Mouse (Mus musculus) thymus, postnatal 0 days (tissue): ENCODE data around the gene Tkfc. TPM values are rescaled to one million over a fixed set of nuclear protein-coding genes. Genes with fewer than 3 reads are reported as not detected.
A peak's percentile ranks its signal among the peaks of the same experiment; 100 is the strongest.
"Not testable (repeated sequence)": the region's sequence is repeated elsewhere in the genome, so short reads cannot be mapped to it uniquely, and the experiment has no call there.

ENCODE experiments used
- DNase-seq: peaks from one replicate; pipeline ENCODE4 v3.0.0-alpha.2; 2015; ENCODE audit warnings: low spot score
- polyA plus RNA-seq: library from polyadenylated mRNA; unstranded; fragments of >200 nt; fragmentation: Nextera tagmentation; extraction: Ambion mirVana; gene quantifications from 2 replicates; pipeline ENCODE4 v1.2.1, GENCODE M21; 2015

Gene Tkfc
- polyA plus RNA-seq, 1 experiment from 2014 or later: 12.4 TPM

GRCm38 (mm10) chr19:10589127-10589857 lies 16.2 kb downstream of the Tkfc start:
- DNase-seq: no peak

DNA sequence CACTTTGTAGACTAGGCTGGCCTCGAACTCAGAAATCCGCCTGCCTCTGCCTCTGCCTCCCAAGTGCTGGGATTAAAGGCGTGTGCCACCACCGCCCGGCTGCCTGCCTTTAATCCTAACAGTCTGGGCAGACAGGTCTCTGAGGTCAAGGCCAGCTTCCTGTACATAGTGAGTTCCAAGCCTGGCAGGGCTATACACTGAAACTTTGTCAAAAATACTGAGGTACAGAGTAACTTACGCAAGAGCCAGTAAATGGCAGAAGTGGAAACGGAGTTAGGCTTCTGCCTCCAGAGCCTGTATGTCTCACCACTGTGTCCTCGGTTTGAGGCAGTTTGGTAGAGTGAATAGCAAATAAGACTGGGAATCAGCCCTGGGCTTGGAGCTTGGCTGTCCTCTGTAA lies 18.2 kb downstream of the Tkfc start:
- no peak for DNase-seq

DNA sequence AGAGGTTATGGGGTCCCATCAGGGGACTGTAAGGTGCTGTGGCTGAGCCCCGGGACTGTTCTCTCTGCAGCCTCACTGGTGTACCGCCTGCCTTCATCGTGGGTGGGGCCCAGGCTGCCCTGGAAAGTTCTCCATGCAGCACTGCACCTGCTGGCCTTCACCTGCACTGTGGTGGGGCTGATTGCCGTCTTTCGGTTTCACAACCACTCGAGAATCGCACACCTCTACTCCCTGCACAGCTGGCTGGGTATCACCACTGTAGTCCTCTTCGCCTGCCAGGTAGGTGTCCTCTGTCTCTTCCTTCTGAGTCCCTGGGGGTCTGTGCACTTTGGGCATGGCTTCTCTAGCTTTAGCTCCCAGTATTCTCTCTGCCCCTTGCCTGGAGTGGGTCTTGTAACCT lies 20.3 kb downstream of the Tkfc start:
- peak; percentile 16 for DNase-seq

GRCm38 (mm10) chr19:10583550-10584146 lies 21.8 kb downstream of the Tkfc start:
- DNase-seq: no peak

DNA sequence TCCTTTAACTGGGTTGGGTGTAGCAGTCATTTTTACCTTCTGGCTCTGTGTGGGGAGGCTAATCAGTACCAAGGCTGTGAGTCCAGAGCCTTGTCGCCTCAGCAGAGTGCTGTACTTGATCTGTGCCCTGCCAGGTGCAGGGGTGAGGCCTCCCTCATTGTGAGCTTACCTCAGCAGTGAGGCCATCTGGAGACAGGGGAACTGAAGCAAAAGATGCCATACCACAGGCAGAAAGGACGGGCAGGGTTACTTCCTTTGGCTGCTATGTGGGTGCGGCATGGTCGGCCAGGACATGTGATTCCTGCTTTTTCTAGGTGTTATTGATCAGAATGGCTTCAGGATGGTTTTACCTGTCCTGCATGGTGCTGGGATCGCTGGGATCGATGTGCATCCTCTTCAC lies 23.5 kb downstream of the Tkfc start:
- peak; percentile 42 for DNase-seq

- DNase-seq: no peak
These were observed 24.7 kb downstream of the Tkfc start for GRCm38 (mm10) chr19:10580761-10581160.

- DNase-seq: no peak
These were observed 25.4 kb downstream of the Tkfc start for GRCm38 (mm10) chr19:10580102-10580501.

GRCm38 (mm10) chr19:10576690-10577561 lies 28.5 kb downstream of the Tkfc start, which contains the start of the genes Cyb561a3 and Tmem138:
Gene Cyb561a3, plus strand, starts transcription at chr19:10577172.
Gene Tmem138, minus strand, starts transcription at chr19:10577362.
- peak; percentile 96 for DNase-seq

GRCm38 (mm10) chr19:10569627-10570026 lies 35.8 kb downstream of the Tkfc start:
- DNase-seq: no peak

DNA sequence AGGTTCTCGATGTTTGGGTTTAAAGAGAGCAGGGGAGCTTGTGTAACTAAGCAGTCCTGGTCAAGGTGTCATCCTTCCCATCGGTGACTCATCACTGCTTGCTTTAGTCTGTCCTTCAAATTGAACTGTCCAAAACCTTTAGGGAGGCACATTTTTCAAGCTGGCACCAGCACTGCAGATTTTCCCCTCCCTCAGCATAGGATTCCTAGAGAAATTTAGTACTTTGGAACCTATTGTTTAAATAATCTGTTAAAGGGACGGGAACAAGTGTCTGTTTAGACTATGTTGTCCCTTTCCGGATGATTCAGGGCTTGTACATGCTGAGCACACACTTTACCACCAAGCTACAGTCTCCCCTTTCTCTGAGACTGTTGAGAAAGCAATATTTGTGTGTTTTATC lies 40.2 kb downstream of the Tkfc start:
- DNase-seq: no peak

- DNase-seq: no peak
These were observed 41.2 kb downstream of the Tkfc start for GRCm38 (mm10) chr19:10564278-10564677.

GRCm38 (mm10) chr19:10562351-10562750 lies 43.1 kb downstream of the Tkfc start:
- no peak for DNase-seq

DNA sequence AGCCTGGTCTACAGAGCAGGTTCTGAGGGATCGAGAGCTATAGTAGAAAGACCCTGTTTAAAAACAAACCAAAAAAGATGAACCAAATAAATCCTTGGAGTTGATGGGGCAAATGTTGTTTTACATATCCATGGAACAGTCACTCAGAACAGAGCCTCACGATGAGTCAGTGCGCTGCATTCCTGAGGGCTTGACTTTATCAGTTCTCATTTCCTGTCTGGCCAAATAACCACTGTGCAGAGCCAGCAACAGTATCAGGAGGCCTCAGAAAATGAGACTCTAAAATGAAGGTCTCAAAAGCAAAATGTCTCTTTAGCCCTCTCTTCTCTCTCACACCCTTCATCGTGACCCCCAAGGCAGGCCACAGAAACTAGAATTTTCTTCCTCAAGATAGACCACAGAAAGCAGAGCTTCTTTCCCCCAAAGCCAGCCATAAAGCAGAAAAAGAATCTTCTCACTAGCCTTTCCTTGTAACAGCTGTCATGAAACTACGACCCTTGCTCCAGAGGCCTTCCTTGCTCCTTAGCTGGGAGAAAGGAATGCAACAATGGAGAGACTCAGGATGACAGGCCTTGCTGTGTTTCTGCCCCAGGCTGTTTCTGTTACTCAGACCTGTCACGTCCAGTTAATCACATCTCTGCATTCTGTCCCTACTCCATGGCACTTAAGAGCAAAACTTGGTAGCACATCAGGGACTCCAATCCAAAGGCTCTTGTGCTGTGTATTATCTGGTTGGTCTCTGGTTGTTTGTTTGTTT lies 43.7 kb downstream of the Tkfc start:
- no peak for DNase-seq

DNA sequence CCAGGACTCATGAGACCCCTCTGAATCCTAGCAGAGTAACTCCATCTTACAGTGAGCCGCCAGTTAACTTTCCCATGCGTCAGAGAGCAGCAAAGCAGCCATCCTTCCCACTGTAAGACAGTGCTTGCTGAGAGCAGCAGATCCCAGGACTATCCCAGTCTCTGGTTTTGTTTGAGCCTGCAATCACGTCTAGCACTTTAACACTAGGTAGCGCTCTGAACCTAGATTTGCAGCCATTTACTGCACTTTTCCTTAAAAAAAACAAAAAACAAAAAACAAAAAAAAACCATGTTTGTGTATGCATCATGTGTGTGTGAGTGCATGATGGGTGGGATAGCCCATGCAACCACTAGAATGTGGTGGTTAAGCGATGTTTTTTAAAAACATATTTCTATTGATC lies 45.3 kb downstream of the Tkfc start:
- DNase-seq: no peak

GRCm38 (mm10) chr19:10557837-10558375 lies 47.5 kb downstream of the Tkfc start:
- DNase-seq: not testable (repeated sequence)

DNA sequence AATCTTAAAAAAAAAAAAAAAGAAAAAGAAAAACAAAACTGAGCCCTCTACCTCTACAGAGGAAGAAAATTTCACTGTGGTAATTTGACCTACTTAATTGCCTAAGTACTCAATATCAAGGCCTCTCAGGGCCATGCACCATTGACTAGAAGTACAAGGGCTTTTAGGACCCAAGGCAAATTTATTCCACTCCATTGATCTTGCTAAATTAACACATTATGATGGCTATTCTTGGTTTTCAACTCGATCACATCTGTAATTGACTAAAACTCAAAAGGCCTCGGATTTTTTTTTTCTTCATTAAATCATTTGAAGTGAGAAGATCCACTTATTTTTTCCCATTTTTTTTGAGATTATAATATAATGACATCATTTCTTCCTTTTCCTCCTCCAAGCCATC lies 48.0 kb downstream of the Tkfc start:
- no peak for DNase-seq

DNA sequence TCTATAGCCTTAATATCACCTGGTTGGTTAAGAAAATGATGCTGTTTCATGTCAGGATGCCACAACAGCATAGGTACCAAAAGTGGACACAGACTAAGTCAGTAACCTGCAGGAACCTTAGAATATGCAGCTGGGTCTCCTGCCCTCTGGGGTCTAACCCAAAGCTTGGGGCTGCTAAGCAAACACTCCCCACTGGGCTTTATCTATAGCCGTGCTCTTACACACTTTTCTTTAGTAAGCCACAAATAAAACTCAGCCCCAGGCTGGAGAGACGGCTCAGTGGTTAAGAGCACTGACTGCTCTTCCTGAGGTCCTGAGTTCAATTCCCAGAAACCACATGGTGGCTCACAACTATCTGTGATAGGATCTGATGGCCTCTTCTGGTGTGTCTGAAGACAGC lies 48.5 kb downstream of the Tkfc start:
- DNase-seq: no peak

GRCm38 (mm10) chr19:10555624-10556510 lies 49.6 kb downstream of the Tkfc start, which contains the start of gene Tmem216:
Gene Tmem216, minus strand, starts transcription at chr19:10556238.
- DNase-seq: peak; percentile 88

GRCm38 (mm10) chr19:10539454-10539853 lies 66.0 kb downstream of the Tkfc start:
- no peak for DNase-seq
